ENCODE assay signal across 24 mouse cellular contexts in genomic region chr10:83777253-83777652, GRCm38 (mm10). TPM values are rescaled to one million over a fixed set of nuclear protein-coding genes. Genes with fewer than 3 reads are reported as not detected.
"Had no signal": no experiment of that assay in that cellular context is flagged by ENCODE, and none has a peak within 500 bp of the region (broad histone marks: within the 10 kb centered on the region; RNA-seq: fewer than 3 reads in every experiment).

No protein-coding gene starts in this region.

- H3K4me2 ChIP-seq: embryonic facial prominence, embryonic 12.5 days; embryonic facial prominence, embryonic 13.5 days; embryonic facial prominence, embryonic 15.5 days; forebrain, embryonic 12.5 days; forebrain, embryonic 13.5 days; forebrain, embryonic 15.5 days had no signal

- H3K9ac ChIP-seq: embryonic facial prominence, embryonic 12.5 days; embryonic facial prominence, embryonic 13.5 days; embryonic facial prominence, embryonic 15.5 days; forebrain, embryonic 12.5 days; forebrain, embryonic 13.5 days; forebrain, embryonic 15.5 days; forebrain, postnatal 0 days had no signal

- H3K4me3 ChIP-seq: embryonic facial prominence, embryonic 10.5 days; embryonic facial prominence, embryonic 12.5 days; embryonic facial prominence, embryonic 13.5 days; embryonic facial prominence, embryonic 15.5 days; erythroblast, embryonic 14.5 days; forebrain, embryonic 10.5 days; forebrain, embryonic 12.5 days; forebrain, embryonic 13.5 days; forebrain, embryonic 15.5 days; gastrocnemius, adult 2 months; heart, adult 2 months had no signal

- H3K9me3 ChIP-seq: embryonic facial prominence, embryonic 12.5 days; embryonic facial prominence, embryonic 13.5 days; embryonic facial prominence, embryonic 15.5 days; forebrain, embryonic 13.5 days; forebrain, embryonic 15.5 days had no signal

- H3K27ac ChIP-seq: embryonic facial prominence, embryonic 10.5 days; embryonic facial prominence, embryonic 12.5 days; embryonic facial prominence, embryonic 13.5 days; embryonic facial prominence, embryonic 15.5 days; forebrain, embryonic 10.5 days; forebrain, embryonic 12.5 days; forebrain, embryonic 13.5 days; forebrain, embryonic 15.5 days; gastrocnemius, adult 2 months; heart, adult 2 months had no signal

- H3K36me3 ChIP-seq: embryonic facial prominence, embryonic 10.5 days; embryonic facial prominence, embryonic 12.5 days; embryonic facial prominence, embryonic 13.5 days; embryonic facial prominence, embryonic 15.5 days; forebrain, embryonic 10.5 days; forebrain, embryonic 12.5 days; forebrain, embryonic 15.5 days had no signal

- DNase-seq: cerebellum, adult 8-10 months; cerebellum, postnatal 10 days; cerebellum, postnatal 14 days; cerebellum, postnatal 25 days; cerebellum, postnatal 36 days; embryo, embryonic 11 days; forebrain, postnatal 0 days; gastrocnemius, adult 2 months; gastrocnemius, postnatal 10 days; gastrocnemius, postnatal 14 days; gastrocnemius, postnatal 25 days; gastrocnemius, postnatal 36 days; heart, adult 18-20 months; heart, adult 2 months had no signal

- H3K27me3 ChIP-seq: embryonic facial prominence, embryonic 12.5 days; embryonic facial prominence, embryonic 13.5 days; embryonic facial prominence, embryonic 15.5 days; forebrain, embryonic 12.5 days; forebrain, embryonic 13.5 days; forebrain, embryonic 15.5 days had no signal

- ATAC-seq: forebrain, embryonic 13.5 days; forebrain, embryonic 14.5 days had no signal

- H3K4me1 ChIP-seq: embryonic facial prominence, embryonic 10.5 days; embryonic facial prominence, embryonic 12.5 days; embryonic facial prominence, embryonic 13.5 days; embryonic facial prominence, embryonic 15.5 days; forebrain, embryonic 10.5 days; forebrain, embryonic 12.5 days; forebrain, embryonic 13.5 days; forebrain, embryonic 15.5 days had no signal

RNA-seq across cellular contexts. Expression of gene 1500009L16Rik, which starts 54.6 kb away (rescaled TPM):
- polyA plus RNA-seq: erythroblast, embryonic 14.5 days had no signal
